Mouse (Mus musculus) left cerebral cortex, postnatal 25 days (tissue): ENCODE measurements around the gene Nipal3. TPM values are rescaled to one million over a fixed set of nuclear protein-coding genes. Genes with fewer than 3 reads are reported as not detected.

Experiments
- DNase-seq, 2 experiments: peaks; one replicate each; pipeline ENCODE4 v3.0.0; 2022; ENCODE audit warnings: low spot score in 2 of 2, mixed read lengths in 1 of 2
- intact Hi-C: fragments of 180-260 bp; cut with DNase I; formaldehyde crosslinking; loops from one replicate; pipeline ENCODE4 v1.15.1; 2025
- microRNA-seq, 2 experiments: library from miRNA; unstranded; fragments of <30 nt; microRNA quantifications; one replicate each; pipeline ENCODE4 v1.2.0; 2022
- total RNA-seq, 2 experiments: library from RNA; stranded (reverse); gene quantifications; 2 replicates each; pipeline ENCODE4 v1.2.3; 2021

Nipal3 gene
- total RNA-seq, 2 experiments from 2014 or later: 104 TPM

- no peak for DNase-seq
- intact Hi-C loops: no loop called here
Observed at GRCm38 (mm10) chr4:135401881-135402280, 93.0 kb downstream of the Nipal3 start.

DNA sequence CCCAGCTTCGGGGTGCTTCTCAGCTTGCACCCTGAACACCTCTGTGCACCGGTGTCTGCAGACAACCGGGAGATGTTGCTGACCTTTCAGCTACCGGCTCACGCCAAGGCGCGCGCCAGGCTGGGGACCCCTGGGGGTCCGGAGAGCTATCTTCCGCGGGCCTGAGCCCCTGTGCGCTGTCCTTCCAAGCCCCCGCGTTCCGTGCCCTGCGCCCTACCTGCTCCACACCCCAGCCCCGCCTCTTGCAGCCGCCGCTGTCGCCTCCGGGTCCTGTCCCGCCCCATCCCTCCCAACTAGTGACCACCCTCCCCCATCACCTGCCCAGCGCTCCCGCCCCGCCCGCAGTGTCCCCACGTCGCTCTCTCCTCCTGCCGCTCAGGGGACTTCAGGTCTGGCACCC, 96.8 kb downstream of the Nipal3 start, which contains the start of gene Ncmap:
Gene Ncmap (minus strand): TSS at position 237 of the 400 bp plus-strand sequence.
- intact Hi-C loops: no loop called here
- no peak for DNase-seq

- DNase-seq: no peak
- intact Hi-C loops: no loop called here
Observed at GRCm38 (mm10) chr4:135397551-135397950, 97.3 kb downstream of the Nipal3 start.

DNA sequence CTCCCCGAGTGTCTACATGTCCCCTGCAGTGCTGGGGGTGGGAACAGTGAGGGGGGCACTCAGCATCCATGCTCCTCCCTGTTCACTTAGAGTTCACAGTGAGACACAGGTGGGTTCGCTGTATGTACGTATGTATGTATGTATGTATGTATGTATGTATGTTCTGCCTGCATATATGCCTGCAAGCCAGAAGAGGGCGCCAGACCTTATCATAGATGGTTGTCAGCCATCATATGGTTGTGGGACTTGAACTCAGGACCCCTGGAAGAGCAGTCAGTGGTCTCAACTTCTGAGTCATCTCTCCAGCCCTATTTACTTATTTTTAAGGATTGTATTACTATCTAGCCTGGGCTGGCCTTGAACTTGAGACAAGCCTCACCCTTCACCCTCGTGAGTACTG, 98.5 kb downstream of the Nipal3 start:
- DNase-seq: no peak
- intact Hi-C loops: no loop called here

Small RNAs within 50 kb of the gene (microRNA-seq; reads per million reads assigned to microRNA genes)
- gene Gm25317 (0 reads per million in 2 experiments), gene Mir700 (542 to 606 reads per million in 2 experiments)

Other genes starting within 250 kb of the Nipal3 start
- 10 to 100 TPM; 31.8 to 34.1 TPM for gene Clic4, start 222.2 kb downstream of the Nipal3 start, total RNA-seq
- gene Srrm1, start 141.7 kb downstream of the Nipal3 start, total RNA-seq: 100 to 1,000 TPM; 122 to 124 TPM
- 1 to 10 TPM in 1 of 2 experiments, under 1 TPM in 1; 0.46 to 1.2 TPM for gene Ncmap, start 96.8 kb downstream of the Nipal3 start, total RNA-seq
- 10 to 100 TPM; 24.6 to 30.5 TPM for gene Rcan3, start 61.2 kb downstream of the Nipal3 start, total RNA-seq
- 1 to 10 TPM; 1.3 to 1.8 TPM for gene Stpg1, start 248 bp downstream of the Nipal3 start, total RNA-seq
- 1 to 10 TPM in 1 of 2 experiments, under 1 TPM in 1; 0.69 to 1.5 TPM for gene Grhl3, start 78.6 kb upstream of the Nipal3 start, total RNA-seq
- gene Ifnlr1, start 191.2 kb upstream of the Nipal3 start, total RNA-seq: under 1 TPM; 0.18 TPM
- gene Il22ra1, start 233.1 kb upstream of the Nipal3 start, total RNA-seq: under 1 TPM; 0.18 to 0.25 TPM